Mouse (Mus musculus): ENCODE data around the gene Bbx. TPM values are rescaled to one million over a fixed set of nuclear protein-coding genes. Genes with fewer than 3 reads are reported as not detected.

The Bbx gene
- total and polyA plus RNA-seq, 2 experiments from 2014 or later, result 15.5 to 17.9 TPM

GRCm38 (mm10) chr16:50272813-50273212 is 159.4 kb downstream of the Bbx start:
- Histone ChIP-seq H3K36me3 (ENCODE audit: insufficient read depth, low read length) (no peaks in the 10 kb centered on the region), H3K27me3 (ENCODE audit: insufficient read depth, low read length) (no peaks in the 10 kb centered on the region), H3K4me3 (ENCODE audit: low read length) (no peak overlapping the region), H3K4me2 (ENCODE audit: low read depth, low read length) (no peak overlapping the region), H3K4me1 (ENCODE audit: insufficient read depth, low read length) (no peaks in the 10 kb centered on the region), H3K27ac (no peak overlapping the region), H3K9ac (replicated peaks; ENCODE audit: low read length) (no peak overlapping the region), H3K9me3 (ENCODE audit: low read length) (no peaks in the 10 kb centered on the region)
- WGBS, result 74% methylated on average over 4 of the region's 4 CpGs
- TF ChIP-seq CTCF (IDR thresholded peaks at IDR 0.05; ENCODE audit: low read depth), result no peak
- no peak for DNase-seq (ENCODE audit: low spot score)
- no peak for ATAC-seq

- Histone ChIP-seq H3K4me1 (ENCODE audit: insufficient read depth, low read length) (no peaks in the 10 kb centered on the region), H3K4me3 (ENCODE audit: low read length) (no peak overlapping the region), H3K9me3 (ENCODE audit: low read length) (no peaks in the 10 kb centered on the region), H3K36me3 (ENCODE audit: insufficient read depth, low read length) (0 out of 2 replicates have a peak, but pooled peaks cover 3% of the 10 kb centered on the region), H3K4me2 (ENCODE audit: low read depth, low read length) (no peak overlapping the region), H3K9ac (replicated peaks; ENCODE audit: low read length) (no peak overlapping the region), H3K27ac (no peak overlapping the region), H3K27me3 (ENCODE audit: insufficient read depth, low read length) (no peaks in the 10 kb centered on the region)
- DNase-seq (ENCODE audit: low spot score) (no peak), ATAC-seq (no peak)
- WGBS, result 94% methylated on average over 4 of the region's 4 CpGs
- TF ChIP-seq CTCF (IDR thresholded peaks at IDR 0.05; ENCODE audit: low read depth), result no peak
Observed at GRCm38 (mm10) chr16:50262647-50263046, 169.5 kb downstream of the Bbx start.

GRCm38 (mm10) chr16:50262209-50262608 is 170.0 kb downstream of the Bbx start:
- no peak for ATAC-seq

GRCm38 (mm10) chr16:50261741-50262140 is 170.4 kb downstream of the Bbx start:
- no peak overlapping the region for H3K4me3 ChIP-seq (ENCODE audit: low read length)
- no peak for ATAC-seq
- TF ChIP-seq CTCF (IDR thresholded peaks at IDR 0.05; ENCODE audit: low read depth), result no peak

More at GRCm38 (mm10) chr16:50262209-50262608, 170.0 kb downstream of the Bbx start:
- no peak for TF ChIP-seq CTCF (IDR thresholded peaks at IDR 0.05; ENCODE audit: low read depth)
- H3K9ac ChIP-seq (replicated peaks; ENCODE audit: low read length), result no peak overlapping the region
- H3K27me3 ChIP-seq (ENCODE audit: insufficient read depth, low read length), result no peaks in the 10 kb centered on the region
- H3K36me3 ChIP-seq (ENCODE audit: insufficient read depth, low read length), result 0 out of 2 replicates have a peak, but pooled peaks cover 3% of the 10 kb centered on the region
- H3K4me2 ChIP-seq (ENCODE audit: low read depth, low read length), result no peak overlapping the region
- DNase-seq (ENCODE audit: low spot score), result no peak
- 94% methylated on average over 9 of the region's 9 CpGs for WGBS
- H3K4me1 ChIP-seq (ENCODE audit: insufficient read depth, low read length), result no peaks in the 10 kb centered on the region
- no peak overlapping the region for H3K27ac ChIP-seq
- no peak overlapping the region for H3K4me3 ChIP-seq (ENCODE audit: low read length)
- H3K9me3 ChIP-seq (ENCODE audit: low read length), result no peaks in the 10 kb centered on the region

GRCm38 (mm10) chr16:50254522-50255159 is 177.5 kb downstream of the Bbx start:
- no peaks in the 10 kb centered on the region for H3K36me3 ChIP-seq (ENCODE audit: insufficient read depth, low read length)
- no peaks in the 10 kb centered on the region for H3K27me3 ChIP-seq (ENCODE audit: insufficient read depth, low read length)
- H3K4me1 ChIP-seq (ENCODE audit: insufficient read depth, low read length), result no peaks in the 10 kb centered on the region
- no peaks in the 10 kb centered on the region for H3K9me3 ChIP-seq (ENCODE audit: low read length)
- H3K9ac ChIP-seq (replicated peaks; ENCODE audit: low read length), result no peak overlapping the region
- H3K27ac ChIP-seq, result no peak overlapping the region
- peak; percentile 40; the same call in 1 of the 2 replicates for ATAC-seq
- H3K4me3 ChIP-seq (ENCODE audit: low read length), result no peak overlapping the region
- H3K4me2 ChIP-seq (ENCODE audit: low read depth, low read length), result no peak overlapping the region
- TF ChIP-seq CTCF (IDR thresholded peaks at IDR 0.05; ENCODE audit: low read depth), result peak; percentile 72
- peak; percentile 72 for DNase-seq (ENCODE audit: low spot score)
- 67% methylated on average over 5 of the region's 5 CpGs for WGBS

More at GRCm38 (mm10) chr16:50261741-50262140, 170.4 kb downstream of the Bbx start:
- Histone ChIP-seq H3K4me1 (ENCODE audit: insufficient read depth, low read length) (no peaks in the 10 kb centered on the region), H3K9me3 (ENCODE audit: low read length) (no peaks in the 10 kb centered on the region), H3K4me2 (ENCODE audit: low read depth, low read length) (no peak overlapping the region), H3K9ac (replicated peaks; ENCODE audit: low read length) (no peak overlapping the region), H3K27ac (no peak overlapping the region), H3K27me3 (ENCODE audit: insufficient read depth, low read length) (no peaks in the 10 kb centered on the region), H3K36me3 (ENCODE audit: insufficient read depth, low read length) (0 out of 2 replicates have a peak, but pooled peaks cover 3% of the 10 kb centered on the region)
- DNase-seq (ENCODE audit: low spot score), result no peak

GRCm38 (mm10) chr16:50251417-50251975 is 180.7 kb downstream of the Bbx start:
- Histone ChIP-seq H3K4me3 (ENCODE audit: low read length) (no peak overlapping the region), H3K36me3 (ENCODE audit: insufficient read depth, low read length) (no peaks in the 10 kb centered on the region), H3K27me3 (ENCODE audit: insufficient read depth, low read length) (no peaks in the 10 kb centered on the region), H3K9me3 (ENCODE audit: low read length) (no peaks in the 10 kb centered on the region), H3K27ac (no peak overlapping the region), H3K9ac (replicated peaks; ENCODE audit: low read length) (no peak overlapping the region), H3K4me2 (ENCODE audit: low read depth, low read length) (no peak overlapping the region), H3K4me1 (ENCODE audit: insufficient read depth, low read length) (no peaks in the 10 kb centered on the region)
- TF ChIP-seq CTCF (IDR thresholded peaks at IDR 0.05; ENCODE audit: low read depth), result no peak
- DNase-seq (ENCODE audit: low spot score) (no peak), ATAC-seq (no peak)
- 71% methylated on average over 6 of the region's 6 CpGs for WGBS

- H3K27me3 ChIP-seq (ENCODE audit: insufficient read depth, low read length), result no peaks in the 10 kb centered on the region
- H3K9me3 ChIP-seq (ENCODE audit: low read length), result no peaks in the 10 kb centered on the region
- no peak for DNase-seq (ENCODE audit: low spot score)
Observed at GRCm38 (mm10) chr16:50250469-50250868, 181.7 kb downstream of the Bbx start.

More at GRCm38 (mm10) chr16:50250469-50250868, 181.7 kb downstream of the Bbx start:
- Histone ChIP-seq H3K4me2 (ENCODE audit: low read depth, low read length) (no peak overlapping the region), H3K27ac (no peak overlapping the region), H3K36me3 (ENCODE audit: insufficient read depth, low read length) (no peaks in the 10 kb centered on the region), H3K4me1 (ENCODE audit: insufficient read depth, low read length) (no peaks in the 10 kb centered on the region), H3K9ac (replicated peaks; ENCODE audit: low read length) (no peak overlapping the region), H3K4me3 (ENCODE audit: low read length) (no peak overlapping the region)
- ATAC-seq, result no peak
- WGBS, result 47% methylated on average over 5 of the region's 5 CpGs
- TF ChIP-seq CTCF (IDR thresholded peaks at IDR 0.05; ENCODE audit: low read depth), result no peak

All from hindbrain, postnatal 0 days (tissue).